Mouse (Mus musculus) bone marrow, adult 2 months (tissue): ENCODE data around the gene Pcbp1. TPM values are rescaled to one million over a fixed set of nuclear protein-coding genes. Genes with fewer than 3 reads are reported as not detected.

ENCODE experiments used
- H3K27ac ChIP-seq: fragments of 200-500 bp; 2 replicates; pipeline ENCODE4 v1.5.1; 2012; ENCODE audit warnings: low read depth, mild to moderate bottlenecking, control low read depth, inconsistent platforms, low read length; ENCODE audit not compliant: control insufficient read depth, poor library complexity, insufficient read depth
- H3K4me1 ChIP-seq: fragments of 200-500 bp; 2 replicates; pipeline ENCODE4 v1.6.1; 2011; ENCODE audit warnings: low read length; ENCODE audit not compliant: control insufficient read depth, insufficient read depth
- H3K4me3 ChIP-seq: fragments of 200-500 bp; replicated peaks from 2 replicates; pipeline ENCODE3; 2011; ENCODE audit warnings: mild to moderate bottlenecking, low read depth, low read length, control low read depth; ENCODE audit not compliant: control insufficient read depth
- CTCF ChIP-seq: fragments of 200-500 bp; IDR thresholded peaks from 2 replicates; pipeline ENCODE4 v1.5.1; 2011; ENCODE audit warnings: low read length, control low read depth; ENCODE audit not compliant: control insufficient read depth, insufficient read depth
- POLR2A ChIP-seq: fragments of 200-500 bp; IDR thresholded peaks from 2 replicates; pipeline ENCODE4 v1.6.1; 2011; ENCODE audit warnings: low read depth, mild to moderate bottlenecking, control low read depth, low read length, borderline replicate concordance; ENCODE audit not compliant: control insufficient read depth
- WGBS: fragments of 180-500 bp; shearing (Covaris S2); methylation state at CpG from one replicate; pipeline ENCODE4 v1.1.7; 2018; 5-methylcytosine and 5-hydroxymethylcytosine counted together
- polyA plus RNA-seq: library from polyadenylated mRNA; stranded (reverse); fragments of >200 nt; gene quantifications from 2 replicates; pipeline ENCODE4 v1.2.4, GENCODE M21; 2011; ENCODE audit warnings: low replicate concordance; ENCODE audit not compliant: missing spikeins, insufficient read depth, insufficient read length

The Pcbp1 gene
- polyA plus RNA-seq, 1 experiment: 86.3 TPM

- no peak for TF ChIP-seq POLR2A
- TF ChIP-seq CTCF: no peak
- Histone ChIP-seq H3K27ac (no peak overlapping the region), H3K4me3 (no peak overlapping the region), H3K4me1 (peaks cover 1% of the 10 kb centered on the region; the same call in 1 of the 2 replicates)
- 92% methylated on average over 3 of the region's 3 CpGs for WGBS
Measured at GRCm38 (mm10) chr6:86519767-86520345, 6.3 kb downstream of the Pcbp1 start.

GRCm38 (mm10) chr6:86516021-86516420 is 10.1 kb downstream of the Pcbp1 start:
- Histone ChIP-seq H3K4me1 (no peaks in the 10 kb centered on the region), H3K27ac (no peak overlapping the region), H3K4me3 (no peak overlapping the region)
- 80% methylated on average over 1 of the region's 1 CpGs for WGBS
- TF ChIP-seq CTCF (no peak), POLR2A (no peak)

- no peaks in the 10 kb centered on the region; the same call in 1 of the 2 replicates for H3K4me1 ChIP-seq
Measured at GRCm38 (mm10) chr6:86513296-86513695, 12.8 kb downstream of the Pcbp1 start.

GRCm38 (mm10) chr6:86510979-86511378 is 15.1 kb downstream of the Pcbp1 start:
- Histone ChIP-seq H3K4me1 (no peaks in the 10 kb centered on the region; the same call in 1 of the 2 replicates), H3K27ac (no peak overlapping the region), H3K4me3 (no peak overlapping the region)
- TF ChIP-seq CTCF: no peak
- no peak for TF ChIP-seq POLR2A
- 32% methylated on average over 4 of the region's 4 CpGs for WGBS

More at GRCm38 (mm10) chr6:86513296-86513695, 12.8 kb downstream of the Pcbp1 start:
- H3K27ac ChIP-seq: no peak overlapping the region
- TF ChIP-seq CTCF: no peak
- no peak for TF ChIP-seq POLR2A
- no peak overlapping the region for H3K4me3 ChIP-seq
- 86% methylated on average over 4 of the region's 4 CpGs for WGBS

GRCm38 (mm10) chr6:86509866-86510200 is 16.3 kb downstream of the Pcbp1 start:
- no peak overlapping the region for H3K4me3 ChIP-seq

GRCm38 (mm10) chr6:86509194-86509865 is 16.8 kb downstream of the Pcbp1 start:
- TF ChIP-seq POLR2A (no peak), CTCF (no peak)
- Histone ChIP-seq H3K27ac (no peak overlapping the region), H3K4me3 (no peak overlapping the region), H3K4me1 (peaks cover 1% of the 10 kb centered on the region; the same call in 1 of the 2 replicates)
- 49% methylated on average over 4 of the region's 4 CpGs for WGBS

More at GRCm38 (mm10) chr6:86509866-86510200, 16.3 kb downstream of the Pcbp1 start:
- Histone ChIP-seq H3K27ac (no peak overlapping the region), H3K4me1 (no peaks in the 10 kb centered on the region; the same call in 1 of the 2 replicates)
- WGBS: 26% methylated on average over 3 of the region's 3 CpGs
- TF ChIP-seq POLR2A (no peak), CTCF (no peak)

- 84% methylated on average over 3 of the region's 3 CpGs for WGBS
- no peak overlapping the region for H3K27ac ChIP-seq
- TF ChIP-seq CTCF: no peak
- TF ChIP-seq POLR2A: no peak
- H3K4me3 ChIP-seq: no peak overlapping the region
- peaks cover 1% of the 10 kb centered on the region; the same call in 1 of the 2 replicates for H3K4me1 ChIP-seq
Measured at GRCm38 (mm10) chr6:86508736-86509135, 17.4 kb downstream of the Pcbp1 start.

GRCm38 (mm10) chr6:86507116-86507515 is 19.0 kb downstream of the Pcbp1 start:
- peaks cover 1% of the 10 kb centered on the region; the same call in 1 of the 2 replicates for H3K4me1 ChIP-seq
- no peak overlapping the region for H3K27ac ChIP-seq
- TF ChIP-seq CTCF (no peak), POLR2A (no peak)
- no peak overlapping the region for H3K4me3 ChIP-seq

- Histone ChIP-seq H3K4me1 (peaks cover 1% of the 10 kb centered on the region; the same call in 1 of the 2 replicates), H3K4me3 (no peak overlapping the region), H3K27ac (no peak overlapping the region)
- WGBS: 75% methylated on average over 3 of the region's 3 CpGs
- TF ChIP-seq CTCF (no peak), POLR2A (no peak)
Measured at GRCm38 (mm10) chr6:86506309-86506708, 19.8 kb downstream of the Pcbp1 start.
